Mouse (Mus musculus) C2C12 (cell line): ENCODE data around the gene Lhx3.

Experiments used
- CTCF ChIP-seq: IDR thresholded peaks from one replicate; pipeline ENCODE4 v1.5.1; 2011; ENCODE audit not compliant: control insufficient read depth, insufficient read depth, insufficient read length
- FOSL1 ChIP-seq: IDR thresholded peaks from one replicate; pipeline ENCODE4 v1.8.0; 2011; ENCODE audit warnings: mild to moderate bottlenecking, low read length; ENCODE audit not compliant: poor library complexity, insufficient read depth, severe bottlenecking
- MYOG ChIP-seq: IDR thresholded peaks from one replicate; pipeline ENCODE4 v1.6.1; 2011; ENCODE audit not compliant: control insufficient read depth, insufficient read length; ENCODE audit errors: extremely low read depth
- USF1 ChIP-seq: IDR thresholded peaks from one replicate; pipeline ENCODE4 v1.6.1; 2011; ENCODE audit warnings: low read depth, mild to moderate bottlenecking, control low read depth, moderate library complexity

DNA sequence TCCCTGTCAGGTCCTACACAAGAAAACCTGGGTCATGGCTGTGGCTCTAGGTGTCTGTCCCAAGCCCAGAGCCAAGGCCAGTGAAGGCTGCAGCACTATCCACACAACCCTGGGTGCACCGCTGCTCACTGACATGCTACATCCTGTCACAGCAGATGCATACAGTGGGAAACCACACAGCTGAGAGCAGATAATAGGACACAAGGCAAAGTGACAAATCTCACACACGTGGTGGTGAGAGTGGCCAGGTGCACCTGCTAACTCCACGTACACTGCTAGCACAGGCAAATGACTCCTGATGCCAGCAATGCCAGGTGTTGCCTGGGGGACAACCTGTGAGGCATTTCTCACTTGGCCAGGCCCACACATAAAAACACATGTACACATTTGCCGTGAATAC lies 17.2 kb upstream of the Lhx3 start:
- TF ChIP-seq CTCF (no peak), MYOG (no peak), USF1 (no peak), FOSL1 (no peak)
